Mouse (Mus musculus) monocyte, adult 2 months (primary cell): ENCODE measurements around the gene Tas1r2.
A peak's percentile ranks its signal among the peaks of the same experiment; 100 is the strongest.

Experiments
- DNase-seq, 2 experiments: peaks; one replicate each; pipeline ENCODE4 v3.0.0; 2022; ENCODE audit warnings: low spot score in 2 of 2, low read depth in 1 of 2

Tas1r2 gene

DNA sequence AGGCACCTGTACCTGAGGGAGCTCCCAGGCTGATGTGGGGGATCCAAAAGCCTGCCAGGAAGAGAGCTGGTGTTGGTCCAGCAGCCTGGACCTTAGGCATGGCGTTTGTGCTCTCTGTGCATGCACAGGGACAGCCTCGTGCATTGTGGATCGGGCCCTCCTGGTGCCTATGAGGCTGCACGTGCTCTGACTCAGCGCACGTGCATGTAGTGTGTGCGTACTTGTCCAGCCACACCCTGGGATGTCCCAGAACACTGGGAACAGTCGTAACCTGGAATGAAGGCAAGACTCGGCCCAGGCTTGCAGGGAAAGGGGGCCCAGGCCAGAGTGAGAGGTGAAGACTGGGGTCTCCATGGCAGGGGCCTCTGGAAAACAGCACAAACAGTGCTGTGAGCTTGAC lies 15.5 kb upstream of the Tas1r2 start:
- no peak for DNase-seq

DNA sequence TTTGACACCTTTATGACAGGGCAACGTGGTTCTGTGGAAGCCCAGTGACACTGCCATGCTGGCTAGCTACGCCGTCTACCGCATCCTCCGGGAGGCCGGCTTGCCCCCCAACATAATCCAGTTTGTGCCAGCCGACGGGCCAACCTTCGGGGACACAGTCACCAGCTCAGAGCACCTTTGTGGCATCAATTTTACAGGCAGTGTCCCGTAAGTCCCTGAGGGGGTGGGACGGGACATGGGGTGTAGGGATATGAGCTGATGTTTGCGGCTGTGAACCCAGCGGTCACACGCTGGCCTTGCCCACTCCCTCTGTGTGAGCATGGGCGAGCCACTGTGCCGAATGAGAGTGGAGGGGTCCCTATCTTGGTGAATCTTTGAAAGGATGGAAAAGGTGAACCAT lies 15.0 kb upstream of the Tas1r2 start:
- DNase-seq: no peak

DNA sequence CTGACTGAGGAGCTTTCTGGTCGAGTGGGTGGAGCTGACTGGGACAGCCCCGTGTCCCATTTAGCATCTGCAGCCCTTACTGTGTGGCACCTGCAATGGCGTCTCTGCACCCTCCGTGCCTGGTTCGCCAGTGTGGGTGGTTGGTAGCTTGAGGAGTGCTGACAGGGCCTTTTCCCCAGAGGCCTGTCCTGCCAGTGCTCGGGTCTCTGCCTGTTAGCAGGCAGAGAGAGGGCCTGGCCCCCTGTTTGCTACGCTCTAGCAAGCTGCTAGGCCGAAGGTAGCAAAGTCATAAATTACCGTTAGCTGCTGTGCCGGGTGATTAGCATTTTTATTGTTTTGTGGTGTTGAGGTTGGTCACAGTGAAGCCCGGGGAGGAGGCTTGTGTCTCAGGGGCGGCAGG lies 13.5 kb upstream of the Tas1r2 start:
- no peak for DNase-seq

DNA sequence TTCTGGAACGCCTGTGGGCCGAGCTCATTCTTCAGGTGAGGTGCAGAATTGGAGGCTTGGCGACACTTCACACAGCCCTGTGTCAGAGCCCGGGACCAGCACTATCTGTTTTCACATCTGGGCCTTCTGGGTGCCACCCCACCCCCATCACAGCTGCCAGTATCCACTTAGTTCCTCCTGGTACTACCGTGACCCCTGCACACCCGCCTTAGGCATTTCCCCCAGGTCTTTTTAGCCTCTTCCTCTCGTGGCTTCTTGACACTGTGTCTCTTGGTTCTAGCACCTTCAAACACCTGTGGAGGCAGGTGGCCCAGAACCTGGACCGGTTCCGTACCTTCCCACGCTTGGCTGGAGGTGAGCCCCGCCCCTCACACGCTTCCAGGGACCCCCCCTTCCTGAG lies 13.0 kb upstream of the Tas1r2 start:
- no peak for DNase-seq

DNA sequence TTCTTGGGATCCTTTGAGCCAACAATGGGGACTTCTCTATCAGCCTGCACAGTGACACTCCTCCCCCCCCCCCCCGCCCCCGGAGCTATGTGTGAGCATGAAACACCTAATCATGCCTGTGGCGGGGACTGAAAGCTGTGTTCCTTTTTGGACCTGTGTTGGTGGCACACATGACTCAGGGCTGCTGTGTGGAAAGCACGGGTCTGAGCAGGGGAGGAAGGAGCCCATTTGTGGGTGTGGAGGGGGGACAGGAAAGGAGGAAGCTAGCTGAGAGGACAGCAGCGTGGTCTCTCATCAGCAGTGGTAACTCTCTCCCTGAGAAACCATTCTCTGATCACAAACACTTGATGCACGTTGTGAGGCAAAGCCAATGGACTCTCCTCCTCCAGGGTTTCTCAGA lies 12.6 kb upstream of the Tas1r2 start:
- DNase-seq: no peak

DNA sequence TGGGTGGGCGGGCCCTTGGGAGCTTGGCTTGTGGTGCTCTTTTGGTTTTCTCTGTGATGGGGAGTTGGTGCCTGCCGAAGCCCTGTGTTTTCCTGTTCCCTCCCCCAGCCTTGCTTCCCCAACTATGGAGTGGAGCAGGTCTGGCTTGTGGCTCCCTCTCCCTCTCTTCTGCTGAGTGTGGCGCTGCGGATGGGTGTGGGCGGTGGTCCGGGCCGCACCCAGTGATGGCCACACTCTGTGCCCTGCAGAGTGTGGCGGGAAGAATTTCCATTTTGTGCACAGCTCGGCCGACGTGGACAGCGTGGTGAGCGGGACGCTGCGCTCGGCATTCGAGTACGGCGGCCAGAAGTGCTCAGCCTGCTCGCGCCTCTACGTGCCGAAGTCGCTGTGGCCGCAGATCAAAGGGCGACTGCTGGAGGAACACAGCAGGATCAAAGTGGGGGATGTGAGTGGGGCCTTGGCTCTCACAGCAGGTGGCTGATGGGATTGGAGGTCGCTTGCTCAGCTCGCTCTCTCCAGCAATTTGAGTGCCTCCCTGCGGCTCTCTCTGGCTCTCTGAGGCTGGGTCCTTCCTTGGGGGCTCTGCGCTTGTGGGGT lies 11.4 kb upstream of the Tas1r2 start:
- no peak for DNase-seq

DNA sequence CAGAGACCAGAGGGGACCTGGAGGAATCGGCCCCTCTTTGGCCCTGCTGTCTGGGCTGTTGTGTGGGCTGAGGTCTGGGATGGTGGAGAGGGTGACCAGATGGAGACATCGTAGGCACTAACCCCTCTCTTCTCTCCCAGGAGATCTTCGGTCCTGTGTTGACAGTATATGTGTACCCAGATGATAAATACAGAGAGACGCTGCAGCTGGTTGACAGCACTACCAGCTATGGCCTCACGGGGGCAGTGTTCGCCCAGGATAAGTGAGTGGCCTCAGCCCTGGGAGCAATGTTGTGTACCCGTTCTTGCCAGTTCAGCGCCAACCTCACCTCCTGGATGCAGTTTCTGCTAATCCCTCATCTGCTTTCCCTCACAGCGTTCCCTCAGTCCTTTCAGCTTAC lies 9.4 kb upstream of the Tas1r2 start:
- peak in 1 of 2 experiments; percentile 39 for DNase-seq

DNA sequence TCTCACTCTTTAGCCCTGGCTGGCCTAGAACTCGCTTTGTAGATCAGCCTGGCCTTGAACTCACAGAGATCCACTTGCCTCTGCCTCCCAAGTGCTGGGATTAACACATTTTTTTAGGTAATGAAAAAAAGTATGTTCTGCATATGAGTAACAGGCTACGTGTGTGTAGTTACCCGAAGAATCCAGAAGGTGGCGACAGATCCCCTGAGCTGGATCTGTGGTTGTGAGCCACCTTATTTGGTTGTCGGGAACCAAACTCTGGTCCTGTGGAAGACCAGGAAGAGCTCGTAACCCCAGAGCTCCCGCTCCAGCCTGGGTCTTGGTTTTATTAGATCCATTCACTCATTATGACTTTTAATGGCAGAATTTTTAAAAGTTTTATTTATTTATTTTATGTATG lies 6.4 kb upstream of the Tas1r2 start:
- no peak for DNase-seq

DNA sequence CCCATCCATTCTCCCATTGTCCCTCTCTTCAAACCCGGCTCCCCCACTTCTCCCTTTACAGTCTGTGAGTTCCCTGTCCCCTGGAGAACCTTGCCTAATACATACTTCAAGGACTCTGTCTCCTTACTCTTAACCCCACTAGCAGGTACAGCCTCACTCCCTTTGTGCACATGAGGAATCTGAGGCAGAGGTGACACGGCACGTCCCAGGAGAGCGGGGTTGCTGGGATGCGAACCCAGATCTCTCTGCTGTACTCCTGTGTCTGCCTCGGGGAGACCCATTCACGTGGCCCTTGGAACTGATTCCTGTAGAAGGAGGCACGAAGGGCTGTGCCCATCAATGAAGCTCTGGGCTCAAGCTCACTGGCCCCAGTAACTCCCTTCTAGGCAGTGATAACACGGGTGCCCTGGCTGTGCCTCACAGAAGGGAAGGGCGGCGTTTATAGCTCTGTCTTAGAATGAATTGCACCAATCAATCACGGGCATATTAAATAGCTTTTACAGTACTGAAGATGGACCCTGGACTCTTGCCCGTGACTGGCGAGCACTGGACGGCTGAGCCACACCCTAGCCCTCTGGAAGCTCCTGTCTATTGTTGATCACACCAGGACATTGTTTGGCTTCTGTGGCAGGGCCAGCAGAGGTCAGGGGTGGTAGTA lies 3.1 kb upstream of the Tas1r2 start:
- no peak for DNase-seq

DNA sequence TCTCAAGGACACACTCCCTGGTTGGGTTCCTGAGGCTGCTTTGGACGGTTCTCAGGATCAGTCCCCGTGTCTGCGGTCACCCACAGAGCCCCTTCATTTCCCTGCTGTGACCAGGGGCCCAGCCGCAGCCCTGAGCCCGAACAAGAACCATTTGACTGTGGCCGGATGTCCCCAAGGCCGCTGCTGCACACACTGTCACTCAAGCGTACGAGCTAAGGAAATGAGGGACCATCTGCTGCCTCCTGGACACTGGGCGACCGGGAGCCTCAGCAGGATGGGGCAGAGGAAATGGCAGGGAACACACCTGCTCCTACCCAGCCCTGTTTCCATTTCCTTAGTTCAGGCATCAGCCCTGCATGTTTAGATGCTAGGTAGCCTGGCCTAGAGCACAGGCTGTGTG lies 2.4 kb upstream of the Tas1r2 start:
- DNase-seq: no peak

DNA sequence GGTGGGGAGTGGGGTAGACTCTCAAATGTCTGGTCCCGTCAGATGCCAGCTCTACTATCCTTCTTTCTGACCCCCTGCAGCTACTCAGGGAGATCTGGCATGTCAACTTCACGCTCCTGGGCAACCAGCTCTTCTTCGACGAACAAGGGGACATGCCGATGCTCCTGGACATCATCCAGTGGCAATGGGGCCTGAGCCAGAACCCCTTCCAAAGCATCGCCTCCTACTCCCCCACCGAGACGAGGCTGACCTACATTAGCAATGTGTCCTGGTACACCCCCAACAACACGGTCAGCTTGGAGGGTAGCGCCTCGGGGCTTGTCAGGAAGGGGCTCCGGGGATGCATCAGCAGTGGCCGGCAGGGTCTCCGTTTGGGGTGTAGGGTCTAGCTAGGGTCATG lies 8.6 kb downstream of the Tas1r2 start:
- DNase-seq: no peak

DNA sequence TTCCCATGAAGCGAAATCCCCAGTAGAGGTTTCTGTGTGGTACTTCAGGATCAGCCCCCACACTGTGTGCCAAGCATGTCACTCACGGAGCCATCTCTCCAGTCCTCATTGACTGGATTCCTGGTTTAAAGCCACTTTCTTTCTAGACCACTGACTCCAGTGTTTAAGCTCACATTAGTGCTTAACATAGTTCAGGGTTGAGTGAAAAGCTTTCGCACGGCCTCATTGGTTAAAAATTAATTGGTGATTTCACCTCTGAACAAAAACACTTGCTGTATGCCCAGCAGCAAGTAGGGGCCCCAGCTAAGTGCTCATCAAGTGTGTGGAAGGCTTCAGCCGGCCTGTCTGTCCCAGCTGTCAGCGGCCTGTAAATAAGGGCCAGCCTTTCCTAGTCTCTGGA lies 14.3 kb downstream of the Tas1r2 start:
- DNase-seq: no peak

DNA sequence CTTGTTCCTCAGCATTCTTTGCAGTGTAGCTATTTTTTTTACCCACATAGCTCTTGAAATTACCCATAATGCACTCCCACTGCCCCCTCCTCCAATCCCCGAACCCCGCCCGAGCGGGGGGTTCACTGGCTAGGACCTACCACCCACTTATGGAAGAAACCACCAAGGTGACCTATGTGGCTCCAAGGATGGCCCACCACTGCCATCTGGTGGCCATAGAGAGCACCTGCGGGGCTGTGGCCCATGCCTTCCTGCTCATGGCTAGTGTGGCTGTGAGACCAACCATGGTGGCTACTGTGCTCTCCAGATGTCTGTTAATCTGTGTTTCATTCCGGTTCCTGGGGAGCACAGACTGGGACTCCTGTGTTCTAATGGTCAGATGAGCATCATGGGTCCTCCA lies 16.5 kb downstream of the Tas1r2 start:
- DNase-seq: peak in 1 of 2 experiments; percentile 26

DNA sequence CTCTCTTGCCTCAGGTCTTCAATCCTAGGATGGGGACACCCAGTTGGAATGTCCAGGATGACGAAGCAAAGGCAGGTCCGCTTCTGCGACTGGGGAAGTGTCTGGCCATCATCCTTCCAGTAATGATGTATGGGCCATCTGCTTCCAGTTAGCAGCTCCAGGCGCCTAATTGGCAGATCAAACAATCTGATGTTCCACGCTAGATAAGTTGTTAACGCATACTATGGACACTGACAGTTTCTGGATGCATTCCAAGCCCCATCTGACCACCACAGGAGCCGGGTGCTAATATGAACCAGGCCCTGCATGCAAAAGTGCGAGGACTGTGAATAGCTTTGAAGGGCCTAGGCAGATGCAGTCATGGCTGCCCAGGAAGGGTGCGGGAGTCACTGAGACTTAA lies 22.4 kb downstream of the Tas1r2 start:
- no peak for DNase-seq

DNA sequence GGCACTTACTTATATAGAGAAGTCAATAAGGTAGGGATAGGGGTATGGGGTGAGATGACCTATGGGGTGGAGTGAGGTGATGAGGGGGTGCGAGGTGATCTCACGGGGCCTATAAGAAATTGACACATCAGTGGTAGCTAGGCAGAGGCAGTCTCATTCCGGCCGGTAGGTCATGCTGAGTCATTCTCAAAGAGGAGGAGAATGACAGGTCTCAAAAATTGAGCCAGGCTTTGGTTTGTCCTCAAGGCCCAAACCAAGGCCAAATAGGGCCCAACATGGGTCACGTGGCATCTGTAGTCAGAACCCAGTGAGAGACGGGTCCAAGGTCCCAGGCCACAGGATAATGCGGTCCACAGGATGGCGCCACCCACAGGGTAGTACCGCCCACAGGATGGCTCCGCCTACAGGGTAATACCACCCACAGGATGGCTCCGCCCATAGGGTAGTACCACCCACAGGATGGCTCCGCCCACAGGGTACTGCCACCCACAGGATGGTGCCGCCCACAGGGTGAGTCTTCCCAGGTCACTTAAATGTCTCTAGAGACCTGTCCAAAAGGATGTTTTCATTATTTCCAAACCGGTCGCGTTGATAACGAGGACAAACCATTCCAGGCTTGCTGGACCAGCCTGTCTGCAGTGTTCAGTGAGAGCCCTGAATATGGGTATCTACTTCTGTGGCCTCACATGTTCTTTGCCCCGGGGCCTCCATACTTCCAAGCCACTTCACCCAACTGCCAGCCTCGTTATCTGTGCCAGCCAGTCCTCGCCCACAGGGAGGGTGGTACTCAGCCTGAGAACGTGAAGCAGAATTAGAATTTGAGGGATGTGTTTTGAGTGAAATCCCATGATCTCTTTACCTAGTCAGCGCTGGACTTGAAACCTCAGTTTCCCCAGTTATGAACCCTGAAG lies 30.6 kb downstream of the Tas1r2 start:
- DNase-seq: no peak

DNA sequence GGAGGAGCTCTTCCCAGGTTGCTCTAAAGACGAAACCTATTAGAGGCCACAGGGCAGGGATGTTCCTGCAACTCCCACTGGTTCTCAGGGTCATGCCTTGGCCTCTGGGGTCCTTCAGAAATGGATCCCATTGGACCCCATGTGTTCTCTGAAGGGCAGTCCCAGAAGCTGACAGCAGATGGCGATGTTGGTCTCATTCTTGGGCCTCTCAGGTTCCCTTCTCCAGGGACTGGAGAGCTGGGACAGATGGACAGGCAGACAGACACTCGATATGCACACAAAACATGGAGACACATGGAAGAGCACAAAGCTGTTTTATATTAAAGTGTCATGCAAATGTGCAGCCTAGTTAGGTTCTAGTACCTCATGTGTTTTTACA lies 31.3 kb downstream of the Tas1r2 start:
- DNase-seq: no peak

DNA sequence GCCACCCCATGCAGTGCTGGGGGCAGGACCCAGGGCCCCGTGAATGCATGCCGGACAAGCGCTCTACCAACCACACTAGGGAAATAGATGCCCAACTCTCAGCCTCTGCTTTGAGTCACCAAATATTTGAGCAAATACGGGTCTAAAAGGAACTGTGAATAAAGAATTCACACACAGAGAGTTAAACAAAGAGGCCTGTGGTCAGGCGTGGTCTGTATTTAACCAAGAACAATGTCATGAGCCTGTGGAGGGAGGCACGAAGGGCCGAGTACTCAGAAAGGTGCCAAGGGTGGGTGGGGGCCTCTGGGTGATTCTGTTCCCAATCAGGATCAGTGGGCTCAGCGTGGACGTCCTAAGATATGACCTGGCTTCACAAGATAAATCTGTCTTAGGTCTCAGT lies 34.7 kb downstream of the Tas1r2 start:
- no peak for DNase-seq

DNA sequence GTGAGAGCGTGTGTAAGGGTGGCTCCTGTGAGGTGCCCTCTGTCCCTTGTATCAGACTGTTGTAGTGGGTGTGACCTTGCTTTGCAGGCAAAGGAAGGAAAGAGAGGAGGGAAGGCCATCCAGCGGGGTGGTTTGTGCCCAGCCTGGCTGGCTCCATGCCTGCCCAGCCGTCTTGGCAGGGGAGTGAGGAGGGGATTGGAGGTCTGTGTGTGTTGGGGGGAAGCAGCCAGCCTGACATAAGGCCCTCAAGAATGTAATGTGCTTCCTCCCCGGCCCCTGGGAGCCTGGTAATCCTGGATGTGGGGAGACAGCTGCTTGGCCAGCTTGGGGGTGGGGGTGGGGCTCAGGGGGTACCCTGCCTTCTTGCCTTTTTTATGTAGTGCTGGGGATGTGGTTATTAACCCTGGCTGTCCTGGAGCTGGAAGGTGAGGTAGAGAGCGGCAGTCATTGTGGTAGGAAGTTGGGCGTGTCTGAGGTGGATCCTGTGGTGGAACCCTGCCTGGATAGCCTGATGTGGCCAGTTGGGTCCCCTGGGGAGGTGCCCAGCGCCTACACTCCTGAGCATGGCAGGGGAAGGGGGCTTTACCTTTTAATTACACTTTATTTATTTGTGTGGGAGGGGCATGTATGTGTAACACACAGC lies 36.4 kb downstream of the Tas1r2 start:
- no peak for DNase-seq

DNA sequence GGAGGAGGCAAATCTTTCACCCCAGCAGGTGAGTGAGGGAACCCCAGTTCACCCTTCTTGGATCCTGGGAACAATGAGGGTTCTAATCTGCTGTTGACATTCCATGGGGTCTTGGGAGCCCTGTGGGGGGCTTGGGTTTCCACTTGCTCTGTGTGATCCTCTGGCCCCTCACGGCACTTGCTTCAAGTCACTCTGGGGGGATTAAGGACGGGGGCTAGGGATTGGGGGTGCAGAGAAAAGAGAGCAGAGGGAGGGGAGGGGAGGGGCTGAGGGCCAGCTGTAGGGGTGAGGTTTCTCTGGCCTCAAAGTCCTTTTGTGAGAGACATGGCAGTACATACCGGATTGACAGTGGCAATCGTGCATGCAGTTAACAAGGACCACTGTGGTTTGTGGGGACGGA lies 40.0 kb downstream of the Tas1r2 start:
- no peak for DNase-seq

DNA sequence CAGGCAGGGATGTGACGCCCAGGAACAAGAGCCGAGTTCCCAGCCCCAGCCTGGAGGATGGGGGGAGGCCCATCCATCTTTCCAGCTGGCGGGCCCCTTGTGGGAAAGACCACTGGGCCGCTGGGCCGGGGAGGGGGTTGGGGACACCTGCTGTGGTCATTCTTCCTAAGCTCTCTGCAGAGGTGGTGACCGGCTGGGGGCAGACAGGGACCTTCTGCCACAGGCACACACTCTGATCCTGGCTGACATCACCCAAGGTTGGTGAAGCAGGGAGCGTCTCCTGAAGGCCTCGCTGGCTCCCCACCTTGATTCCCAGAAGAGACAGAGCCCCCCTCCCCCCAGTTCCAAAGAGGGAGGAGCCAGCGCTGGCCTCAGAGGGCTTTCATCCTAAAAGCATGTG lies 44.4 kb downstream of the Tas1r2 start:
- DNase-seq: no peak

DNA sequence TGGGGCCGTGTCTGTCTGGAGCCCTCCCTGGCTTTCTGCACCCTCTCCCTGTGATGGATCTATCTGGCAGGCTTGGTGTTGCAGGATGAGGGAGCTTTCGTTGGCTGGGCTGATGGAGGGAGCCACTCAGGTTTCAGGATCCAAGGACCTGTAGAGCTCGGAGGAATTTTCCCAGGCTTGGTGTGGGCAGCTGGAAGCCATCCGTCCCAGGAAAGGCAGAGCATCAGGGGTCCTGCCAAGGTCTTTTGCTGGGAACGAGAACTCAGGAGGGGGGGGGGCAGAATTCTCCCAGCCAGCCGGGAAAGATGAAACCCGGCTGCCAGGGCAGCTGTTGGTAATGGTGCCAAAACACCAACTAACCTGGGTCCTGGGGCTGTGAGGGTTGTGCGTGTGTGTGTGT lies 45.3 kb downstream of the Tas1r2 start:
- no peak for DNase-seq

DNA sequence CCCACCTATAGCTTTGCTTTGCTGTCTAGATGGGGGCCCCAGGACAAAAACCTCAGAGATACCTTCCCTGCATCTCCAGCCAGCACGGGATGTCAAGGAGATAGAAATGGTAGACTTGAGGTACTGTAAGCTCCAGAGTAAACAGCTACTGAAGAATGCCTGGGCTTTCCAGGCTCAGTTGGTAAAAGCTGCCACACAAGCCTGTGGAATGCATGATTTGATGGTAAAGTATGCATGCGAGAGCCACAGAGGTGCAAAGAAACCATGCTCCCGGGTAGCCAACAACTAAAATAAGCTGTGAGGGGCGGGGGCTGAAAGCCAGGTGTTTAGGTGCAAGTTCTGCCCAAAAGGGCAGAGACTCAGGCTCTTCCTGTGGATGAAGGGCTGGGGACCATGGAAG lies 49.6 kb downstream of the Tas1r2 start:
- no peak for DNase-seq
